Mouse (Mus musculus): ENCODE measurements around the gene Hsp90b1. TPM values are rescaled to one million over a fixed set of nuclear protein-coding genes. Genes with fewer than 3 reads are reported as not detected.

The Hsp90b1 gene
- total and polyA plus RNA-seq, 3 experiments, result 635 to 1,160 (median 799) TPM

DNA sequence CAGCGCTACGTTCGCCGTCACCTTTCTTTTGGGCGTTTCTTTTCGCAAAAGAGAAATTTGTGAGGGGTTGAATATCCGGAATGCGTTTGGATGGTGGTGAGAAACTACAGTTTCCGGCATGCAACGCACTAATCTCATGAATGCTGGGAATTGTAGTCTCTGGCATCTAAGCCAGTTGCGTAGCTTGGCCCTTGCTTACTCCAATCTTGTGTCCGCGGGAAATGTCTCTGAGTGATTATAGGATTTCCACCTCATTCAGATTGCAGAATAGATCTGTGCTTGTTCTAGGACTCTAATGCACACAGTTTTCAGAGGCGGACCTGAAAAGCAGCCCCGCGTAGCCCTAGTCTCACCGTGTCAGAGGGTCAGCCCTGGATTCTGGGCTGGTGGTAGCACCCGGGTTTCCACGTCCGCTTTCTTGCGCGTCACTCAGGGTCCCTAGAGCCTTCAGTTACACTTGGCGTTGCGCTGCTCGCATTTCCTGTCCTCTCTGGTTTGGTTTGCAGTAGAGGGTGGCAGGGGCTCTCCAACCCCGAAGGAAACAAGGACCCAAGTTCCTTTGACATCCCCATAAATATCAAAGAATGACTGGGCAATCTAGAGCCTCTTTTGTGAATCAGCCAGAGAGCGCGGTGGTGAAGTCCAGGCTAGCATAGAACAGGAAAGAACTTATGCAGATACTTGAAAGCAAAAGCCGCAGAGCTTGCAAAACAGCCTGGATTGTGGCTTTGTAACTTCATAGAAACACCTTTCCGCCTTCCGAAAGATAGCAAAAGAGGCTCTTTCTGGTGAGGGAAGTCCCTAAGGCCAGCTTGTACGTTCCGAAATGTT, 828 bp upstream of the Hsp90b1 start (continued):
- no peak for TF ChIP-seq PAX5 (IDR thresholded peaks at IDR 0.05; ENCODE audit: low read length)
- 0 out of 2 replicates have a peak, but pooled peaks have one; percentile 67 for TF ChIP-seq E2F4 (IDR thresholded peaks at IDR 0.05; ENCODE audit: insufficient replicate concordance, low read depth, low read length)

DNA sequence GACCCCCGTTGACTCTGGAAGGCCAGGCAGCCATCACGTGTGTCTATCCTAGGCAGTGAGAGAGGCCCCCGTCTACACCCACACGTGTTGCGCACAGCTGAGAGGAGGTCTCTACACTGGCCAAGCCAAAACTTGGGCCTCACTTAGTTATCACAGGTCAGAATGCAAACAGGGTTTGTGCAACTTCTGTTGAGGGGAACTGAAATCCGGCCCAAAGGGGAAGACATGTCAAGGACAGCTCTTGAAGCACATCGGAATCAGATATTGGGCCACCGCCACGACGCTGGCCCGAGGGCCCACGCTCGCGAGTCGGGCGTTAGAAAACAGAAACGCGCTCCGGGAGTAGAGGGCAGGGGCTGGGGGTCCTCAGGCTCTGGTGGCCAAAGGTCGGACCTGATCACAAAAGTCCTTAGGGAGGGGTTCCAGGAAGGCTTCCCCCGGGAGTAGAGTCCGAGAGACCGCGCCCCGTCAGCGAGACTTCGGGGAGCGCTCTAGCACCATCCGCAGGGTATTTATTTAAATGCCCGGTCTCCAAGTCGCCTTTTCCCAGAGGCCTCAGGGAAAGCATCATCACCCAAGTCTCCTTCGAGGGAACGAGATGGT, 619 bp downstream of the Hsp90b1 start:
- H3K9ac ChIP-seq (ENCODE audit: insufficient read depth, low read depth), result peak overlapping the region; percentile 94
- no peak for DNase-seq (ENCODE audit: extremely low read depth)

DNA sequence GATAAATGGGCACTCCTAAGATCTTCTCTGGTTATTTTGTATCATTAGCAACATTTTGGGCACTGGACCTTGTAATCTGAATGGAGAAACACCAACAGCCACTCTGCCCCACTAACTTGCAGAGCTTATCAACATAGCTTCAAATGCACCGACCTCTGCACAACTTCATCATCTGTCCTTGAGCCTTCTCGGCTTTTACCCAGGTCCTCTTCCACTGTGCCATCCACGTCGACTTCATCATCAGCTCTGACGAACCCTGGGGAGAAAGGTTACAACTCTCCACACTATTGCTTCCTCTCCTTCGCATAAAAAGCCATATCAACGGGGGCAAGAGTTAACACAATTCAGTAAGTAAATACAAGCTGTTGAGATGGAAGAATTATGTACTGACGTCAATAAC, 1.2 kb downstream of the Hsp90b1 start:
- peaks cover 59% of the 10 kb centered on the region for H3K79me2 ChIP-seq (replicated peaks; ENCODE audit: control insufficient read depth, extremely low read depth, insufficient read depth, poor library complexity, severe bottlenecking)
- H3K9ac ChIP-seq (ENCODE audit: insufficient read depth, low read depth), result peak overlapping the region; percentile 94
- H3K9me3 ChIP-seq (replicated peaks; ENCODE audit: low read length), result no peaks in the 10 kb centered on the region
- TF ChIP-seq MAX (IDR thresholded peaks at IDR 0.05; ENCODE audit: low read length), result no peak
- peak; percentile 2; the same call in 1 of the 2 replicates for TF ChIP-seq ZMIZ1 (IDR thresholded peaks at IDR 0.05; ENCODE audit: low read depth, low read length)
- no peak for TF ChIP-seq ZNF384 (IDR thresholded peaks at IDR 0.05; ENCODE audit: low read depth, low read length)
- no peak for TF ChIP-seq CTCF (conservative IDR thresholded peaks at IDR 0.05 in 1 of 2, IDR thresholded peaks at IDR 0.05 in 1 of 2; ENCODE audit: low read depth in 2 of 2, low read length in 2 of 2)
- H3K27me3 ChIP-seq (replicated peaks), result no peaks in the 10 kb centered on the region
- dilution Hi-C loops (cut with MboI; ENCODE audit: extremely low pct_ligation_motif_present, extremely low pct_unique_long_range_greater_than_20kb, low sequenced_read_pairs), result no loop called here
- peak overlapping the region; percentile 63; the same call in 1 of the 2 replicates for H3K4me2 ChIP-seq (ENCODE audit: insufficient read depth, low read depth, poor library complexity, severe bottlenecking)
- in situ Hi-C loops (cut with MboI; ENCODE audit: low pct_ligation_motif_present, low pct_unique_long_range_greater_than_20kb, low sequenced_read_pairs), result no loop called here
- peaks cover 7 to 40% of the 10 kb centered on the region in 2 experiments; a peak in 3 of 4 replicates for H3K4me1 ChIP-seq (ENCODE audit: control insufficient read depth in 1 of 2, insufficient read depth in 2 of 2)
- peak overlapping the region; percentile 93 to 99 (median 96) for H3K4me3 ChIP-seq (replicated peaks in 1 of 3; ENCODE audit: low read depth in 2 of 3, low read length in 2 of 3, poor library complexity in 1 of 3)
- H3K36me3 ChIP-seq (replicated peaks in 1 of 2; ENCODE audit: control insufficient read depth in 1 of 2, insufficient read depth in 1 of 2, low read length in 1 of 2), result peaks cover 45 to 54% of the 10 kb centered on the region in 2 experiments
- DNase-seq (ENCODE audit: extremely low read depth), result no peak
- peak overlapping the region; percentile 82; the same call in 1 of the 2 replicates for H3K27ac ChIP-seq (ENCODE audit: insufficient read depth, low read depth)

More for the DNA sequence above, 619 bp downstream of the Hsp90b1 start:
- H3K36me3 ChIP-seq (replicated peaks in 1 of 2; ENCODE audit: control insufficient read depth in 1 of 2, insufficient read depth in 1 of 2, low read length in 1 of 2), result peaks cover 40 to 48% of the 10 kb centered on the region in 2 experiments
- TF ChIP-seq CHD1 (IDR thresholded peaks at IDR 0.05; ENCODE audit: low read depth, low read length) (peak; percentile 42; the same call in 1 of the 2 replicates), MXI1 (IDR thresholded peaks at IDR 0.05; ENCODE audit: low read depth, low read length) (peak; percentile 82), BHLHE40 (IDR thresholded peaks at IDR 0.05; ENCODE audit: low read depth, low read length) (peak; percentile 77), KAT2A (IDR thresholded peaks at IDR 0.05; ENCODE audit: insufficient replicate concordance, low read length) (no peak)
- H3K4me3 ChIP-seq (replicated peaks in 1 of 3; ENCODE audit: low read depth in 2 of 3, low read length in 2 of 3, poor library complexity in 1 of 3), result peak overlapping the region; percentile 93 to 99 (median 96)
- in situ Hi-C loops (cut with MboI; ENCODE audit: low pct_ligation_motif_present, low pct_unique_long_range_greater_than_20kb, low sequenced_read_pairs) (no loop called here), dilution Hi-C loops (cut with MboI; ENCODE audit: extremely low pct_ligation_motif_present, extremely low pct_unique_long_range_greater_than_20kb, low sequenced_read_pairs) (no loop called here)
- H3K79me2 ChIP-seq (replicated peaks; ENCODE audit: control insufficient read depth, extremely low read depth, insufficient read depth, poor library complexity, severe bottlenecking), result peaks cover 53% of the 10 kb centered on the region
- peak overlapping the region; percentile 82 for H3K27ac ChIP-seq (ENCODE audit: insufficient read depth, low read depth)
- peak overlapping the region; percentile 63; the same call in 1 of the 2 replicates for H3K4me2 ChIP-seq (ENCODE audit: insufficient read depth, low read depth, poor library complexity, severe bottlenecking)
- no peaks in the 10 kb centered on the region for H3K9me3 ChIP-seq (replicated peaks; ENCODE audit: low read length)
- H3K27me3 ChIP-seq (replicated peaks), result no peaks in the 10 kb centered on the region
- H3K4me1 ChIP-seq (ENCODE audit: control insufficient read depth in 1 of 2, insufficient read depth in 2 of 2), result peaks cover 5 to 40% of the 10 kb centered on the region in 2 experiments; a peak in 3 of 4 replicates
